Mouse (Mus musculus): Measurements from ENCODE around the gene Adam19.
"Not testable (repeated sequence)": the region's sequence is repeated elsewhere in the genome, so short reads cannot be mapped to it uniquely, and the experiment has no call there.

The Adam19 gene

GRCm38 (mm10) chr11:46055896-46056769 lies at the start of gene Adam19:
TSS of gene Adam19 (plus strand) at chr11:46055992.
- peak; percentile 49 for DNase-seq (ENCODE audit: low spot score)

- DNase-seq (ENCODE audit: low spot score), result peak; percentile 76
These were observed 39.7 kb upstream of the Adam19 start for GRCm38 (mm10) chr11:46016061-46016460.

GRCm38 (mm10) chr11:46020246-46020645 lies 35.5 kb upstream of the Adam19 start:
- no peak for DNase-seq (ENCODE audit: low spot score)

GRCm38 (mm10) chr11:46021850-46022249 lies 33.9 kb upstream of the Adam19 start:
- DNase-seq (ENCODE audit: low spot score), result no peak

GRCm38 (mm10) chr11:46022983-46023382 lies 32.8 kb upstream of the Adam19 start:
- DNase-seq (ENCODE audit: low spot score), result no peak

- no peak for DNase-seq (ENCODE audit: low spot score)
These were observed 29.8 kb upstream of the Adam19 start for GRCm38 (mm10) chr11:46025962-46026392.

- DNase-seq (ENCODE audit: low spot score), result no peak
These were observed 27.6 kb upstream of the Adam19 start for GRCm38 (mm10) chr11:46027952-46028814.

GRCm38 (mm10) chr11:46029485-46029884 lies 26.3 kb upstream of the Adam19 start:
- no peak for DNase-seq (ENCODE audit: low spot score)

GRCm38 (mm10) chr11:46030026-46030425 lies 25.8 kb upstream of the Adam19 start:
- no peak for DNase-seq (ENCODE audit: low spot score)

- no peak for DNase-seq (ENCODE audit: low spot score)
These were observed 24.3 kb upstream of the Adam19 start for GRCm38 (mm10) chr11:46031470-46031869.

GRCm38 (mm10) chr11:46032956-46033355 lies 22.8 kb upstream of the Adam19 start:
- DNase-seq (ENCODE audit: low spot score), result no peak

GRCm38 (mm10) chr11:46036374-46036773 lies 19.4 kb upstream of the Adam19 start:
- no peak for DNase-seq (ENCODE audit: low spot score)

GRCm38 (mm10) chr11:46038901-46039300 lies 16.9 kb upstream of the Adam19 start:
- no peak for DNase-seq (ENCODE audit: low spot score)

- DNase-seq (ENCODE audit: low spot score), result peak; percentile 20
These were observed 16.5 kb upstream of the Adam19 start for GRCm38 (mm10) chr11:46039335-46039734.

- DNase-seq (ENCODE audit: low spot score), result no peak
These were observed 14.8 kb upstream of the Adam19 start for GRCm38 (mm10) chr11:46040841-46041556.

GRCm38 (mm10) chr11:46041607-46042267 lies 14.1 kb upstream of the Adam19 start:
- no peak for DNase-seq (ENCODE audit: low spot score)

- DNase-seq (ENCODE audit: low spot score), result no peak
These were observed 11.0 kb upstream of the Adam19 start for GRCm38 (mm10) chr11:46044781-46045180.

- no peak for DNase-seq (ENCODE audit: low spot score)
These were observed 8.5 kb upstream of the Adam19 start for GRCm38 (mm10) chr11:46047264-46047663.

- peak; percentile 67 for DNase-seq (ENCODE audit: low spot score)
These were observed 3.6 kb upstream of the Adam19 start, which contains the start of gene Gm12166 for GRCm38 (mm10) chr11:46052105-46052659. TSS of gene Gm12166 (minus strand) at chr11:46052321.

GRCm38 (mm10) chr11:46053457-46053856 lies 2.3 kb upstream of the Adam19 start:
- not testable (repeated sequence) for DNase-seq (ENCODE audit: low spot score)

- no peak for DNase-seq (ENCODE audit: low spot score)
These were observed 1.5 kb upstream of the Adam19 start for GRCm38 (mm10) chr11:46054311-46054710.

All from urinary bladder, postnatal 25 days (tissue).